In genomic region chr8:91806084-91806719, GRCm38 (mm10) we compare ENCODE assay signal across 9 mouse cellular contexts. TPM values are rescaled to one million over a fixed set of nuclear protein-coding genes. Genes with fewer than 3 reads are reported as not detected.
DNase-seq lines count a peak whose midpoint lies in the region; ATAC-seq and TF ChIP-seq lines count a peak whose summit lies in the region.
"Had no signal": no experiment of that assay in that cellular context is flagged by ENCODE, and none has a peak within 500 bp of the region (broad histone marks: within the 10 kb centered on the region; RNA-seq: fewer than 3 reads in every experiment).

No protein-coding gene starts in this region.

- peak overlapping the region; percentile 47 for H3K4me3 ChIP-seq in heart, embryonic 13.5 days
- no peak overlapping the region for H3K4me3 ChIP-seq in heart, adult 2 months
- H3K4me3 ChIP-seq in forebrain, embryonic 13.5 days = no peak overlapping the region
- H3K4me3 ChIP-seq in limb, embryonic 10.5 days = peak overlapping the region; percentile 49
- peak overlapping the region; percentile 22; the same call in 1 of the 2 replicates for H3K4me3 ChIP-seq in midbrain, postnatal 0 days (ENCODE audit: low read depth, low read length)

- H3K79me2 ChIP-seq in heart, adult 2 months (replicated peaks; ENCODE audit: control insufficient read depth, insufficient read depth, low read length) = no peaks in the 10 kb centered on the region

- peak overlapping the region; percentile 69 for H3K4me2 ChIP-seq in heart, embryonic 13.5 days
- peak overlapping the region; percentile 40 for H3K4me2 ChIP-seq in forebrain, embryonic 13.5 days
- H3K4me2 ChIP-seq in midbrain, postnatal 0 days (ENCODE audit: low read depth, low read length, poor library complexity, severe bottlenecking) = peak overlapping the region; percentile 42

- no peak for TF ChIP-seq CTCF in heart, adult 2 months (IDR thresholded peaks at IDR 0.05)
- no peak for TF ChIP-seq CTCF in midbrain, postnatal 0 days (IDR thresholded peaks at IDR 0.05)

- no peak for TF ChIP-seq EP300 in heart, adult 2 months (IDR thresholded peaks at IDR 0.05; ENCODE audit: insufficient read depth, low read depth, low read length)

- H3K27me3 ChIP-seq in heart, embryonic 13.5 days (replicated peaks) = peaks cover 89% of the 10 kb centered on the region
- H3K27me3 ChIP-seq in heart, adult 2 months (ENCODE audit: control insufficient read depth, insufficient read depth, low read length) = peaks cover 7% of the 10 kb centered on the region
- peaks cover 90% of the 10 kb centered on the region for H3K27me3 ChIP-seq in forebrain, embryonic 13.5 days
- H3K27me3 ChIP-seq in limb, embryonic 10.5 days (ENCODE audit: low read depth, poor library complexity, severe bottlenecking) = peaks cover 100% of the 10 kb centered on the region
- H3K27me3 ChIP-seq in midbrain, postnatal 0 days (ENCODE audit: insufficient read depth, low read length) = peaks cover 18% of the 10 kb centered on the region; the same call in 1 of the 2 replicates

- H3K27ac ChIP-seq in heart, embryonic 13.5 days (replicated peaks) = no peak overlapping the region
- no peak overlapping the region for H3K27ac ChIP-seq in heart, adult 2 months
- H3K27ac ChIP-seq in forebrain, embryonic 13.5 days = no peak overlapping the region
- peak overlapping the region; percentile 83 for H3K27ac ChIP-seq in limb, embryonic 10.5 days
- peak overlapping the region; percentile 51 for H3K27ac ChIP-seq in midbrain, postnatal 0 days (ENCODE audit: low read depth, low read length)
- H3K27ac ChIP-seq: liver, embryonic 14.5 days had no signal

- no peaks in the 10 kb centered on the region for H3K9me3 ChIP-seq in heart, embryonic 13.5 days
- H3K9me3 ChIP-seq in forebrain, embryonic 13.5 days (replicated peaks) = no peaks in the 10 kb centered on the region
- H3K9me3 ChIP-seq in limb, embryonic 10.5 days (replicated peaks) = no peaks in the 10 kb centered on the region
- H3K9me3 ChIP-seq in midbrain, postnatal 0 days (ENCODE audit: low read length) = no peaks in the 10 kb centered on the region

- H3K4me1 ChIP-seq in heart, embryonic 13.5 days = peaks cover 47% of the 10 kb centered on the region
- no peaks in the 10 kb centered on the region for H3K4me1 ChIP-seq in heart, adult 2 months (ENCODE audit: control insufficient read depth, insufficient read depth, low read length)
- H3K4me1 ChIP-seq in forebrain, embryonic 13.5 days = peaks cover 43% of the 10 kb centered on the region
- H3K4me1 ChIP-seq in limb, embryonic 10.5 days = peaks cover 60% of the 10 kb centered on the region
- H3K4me1 ChIP-seq in midbrain, postnatal 0 days (ENCODE audit: insufficient read depth, low read length) = 0 out of 2 replicates have a peak, but pooled peaks cover 6% of the 10 kb centered on the region

- no peak for ATAC-seq in heart, embryonic 13.5 days (ENCODE audit: extremely low read depth, insufficient number of reproducible peaks, low FRiP score, low TSS enrichment)
- ATAC-seq in forebrain, embryonic 13.5 days = no peak
- no peak for ATAC-seq in midbrain, postnatal 0 days (ENCODE audit: low FRiP score)

- no peak for TF ChIP-seq POLR2A in heart, adult 2 months (IDR thresholded peaks at IDR 0.05; ENCODE audit: insufficient read depth, low read depth, low read length)

- no peak for DNase-seq in heart, adult 2 months
- DNase-seq in limb, embryonic 10.5 days (ENCODE audit: low spot score) = peak; percentile 63
- DNase-seq in midbrain, postnatal 0 days (ENCODE audit: low spot score) = no peak
- no peak for DNase-seq in left cerebral cortex, postnatal 4 days
- DNase-seq in gastrocnemius, postnatal 36 days = no peak
- DNase-seq in left cerebral cortex, postnatal 25 days (ENCODE audit: low spot score in 2 of 2) = no peak

- 7% methylated on average over 33 of the region's 33 CpGs for WGBS in heart, embryonic 13.5 days
- 31% methylated on average over 33 of the region's 33 CpGs for WGBS in heart, adult 2 months
- WGBS in forebrain, embryonic 13.5 days = 1% methylated on average over 33 of the region's 33 CpGs
- 1% methylated on average over 33 of the region's 33 CpGs for WGBS in limb, embryonic 10.5 days
- WGBS in midbrain, postnatal 0 days = 5% methylated on average over 33 of the region's 33 CpGs

- intact Hi-C loops in heart, adult 2 months (cut with DNase I) = no loop called here
- intact Hi-C loops in left cerebral cortex, postnatal 4 days (cut with DNase I) = loop anchor here (10.0 kb wide), 1 partner anchor 431 kb away; no protein-coding TSS in a partner anchor
- intact Hi-C loops in gastrocnemius, postnatal 36 days (cut with DNase I) = loop anchor here (10.0 kb wide), 1 partner anchor 501 kb away; no protein-coding TSS in a partner anchor
- intact Hi-C loops in left cerebral cortex, postnatal 25 days (cut with DNase I) = loop anchor here (5.0 kb wide), 1 partner anchor 161 kb away; no protein-coding TSS in a partner anchor

- H3K36me3 ChIP-seq in heart, embryonic 13.5 days = no peaks in the 10 kb centered on the region
- H3K36me3 ChIP-seq in heart, adult 2 months (ENCODE audit: control insufficient read depth, insufficient read depth, low read length) = no peaks in the 10 kb centered on the region
- H3K36me3 ChIP-seq in forebrain, embryonic 13.5 days (ENCODE audit: poor library complexity, severe bottlenecking) = no peaks in the 10 kb centered on the region
- no peaks in the 10 kb centered on the region for H3K36me3 ChIP-seq in limb, embryonic 10.5 days
- H3K36me3 ChIP-seq in midbrain, postnatal 0 days (ENCODE audit: insufficient read depth, low read length) = no peaks in the 10 kb centered on the region

- H3K9ac ChIP-seq in heart, embryonic 13.5 days = peak overlapping the region; percentile 75
- no peak overlapping the region for H3K9ac ChIP-seq in heart, adult 2 months (ENCODE audit: low read depth, low read length)
- no peak overlapping the region for H3K9ac ChIP-seq in forebrain, embryonic 13.5 days
- H3K9ac ChIP-seq in midbrain, postnatal 0 days (replicated peaks; ENCODE audit: low read length, poor library complexity, severe bottlenecking) = 0 out of 2 replicates have a peak overlapping the region, but pooled peaks have one; percentile 29
- H3K9ac ChIP-seq: liver, embryonic 14.5 days had no signal

RNA-seq across cellular contexts. Expression of gene Irx3, which starts 4.3 kb away (rescaled TPM):
- 12.8 and 14.6 TPM in 2 replicates for polyA plus RNA-seq in heart, embryonic 13.5 days (2015; fragmentation: Nextera tagmentation; extraction: Ambion mirVana)
- total RNA-seq in heart, adult 2 months (2021) = 10 to 100 TPM; 22.1 to 32.0 TPM
- 8.7 and 15.8 TPM in 2 replicates for polyA plus RNA-seq in heart, adult 2 months (2012; rRNA removed)
- 2.7 and 3.8 TPM in 2 replicates for polyA plus RNA-seq in forebrain, embryonic 13.5 days (2015; fragmentation: Nextera tagmentation; extraction: Ambion mirVana)
- 34.2 and 34.4 TPM in 2 replicates for polyA plus RNA-seq in limb, embryonic 10.5 days (2016; fragmentation: Nextera tagmentation; extraction: Ambion mirVana)
- 27.2 and 27.3 TPM in 2 replicates for total RNA-seq in midbrain, postnatal 0 days (2014; rRNA removed)
- 10.6 and 13.4 TPM in 2 replicates for polyA plus RNA-seq in midbrain, postnatal 0 days (2015; fragmentation: Nextera tagmentation; extraction: Ambion mirVana)
- under 1 TPM in 1 of 2 experiments, not detected in 1; 0.24 TPM for total RNA-seq in left cerebral cortex, postnatal 4 days (2021)
- total RNA-seq in gastrocnemius, postnatal 36 days (2021) = 1 to 10 TPM in 1 of 2 experiments, under 1 TPM in 1; 0.64 to 1.5 TPM
- under 1 TPM; 0.16 to 0.21 TPM for total RNA-seq in left cerebral cortex, postnatal 25 days (2021)

Comparison
In these comparisons a context has a peak if more than half of its experiments do, and no peak if none do; other contexts are left out.
1. H3K4me3 ChIP-seq: peak in heart, embryonic 13.5 days (single experiment), limb, embryonic 10.5 days (single experiment) and midbrain, postnatal 0 days (single experiment); none in heart, adult 2 months (single experiment) and forebrain, embryonic 13.5 days (single experiment).
2. H3K9ac ChIP-seq: peak in heart, embryonic 13.5 days (single experiment) and midbrain, postnatal 0 days (single experiment); none in heart, adult 2 months (single experiment) and forebrain, embryonic 13.5 days (single experiment).
3. H3K27ac ChIP-seq: peak in limb, embryonic 10.5 days (single experiment) and midbrain, postnatal 0 days (single experiment); none in heart, embryonic 13.5 days (single experiment), heart, adult 2 months (single experiment) and forebrain, embryonic 13.5 days (single experiment).
4. RNA of gene Irx3, which starts 4.3 kb away (total RNA-seq): 22.1 to 32.0 TPM in heart, adult 2 months and 27.2 to 27.3 TPM in midbrain, postnatal 0 days; 0.64 to 1.5 TPM in gastrocnemius, postnatal 36 days, 0.24 TPM in left cerebral cortex, postnatal 4 days and 0.16 to 0.21 TPM in left cerebral cortex, postnatal 25 days; every median in the first group is over 4 times any median in the second.
5. Peak in every context shown above with its lines, with median percentiles within 50 percentile points of each other: H3K4me2 ChIP-seq.